Mouse (Mus musculus) regulatory T cell (primary cell): ENCODE data around the gene Disp3.

ENCODE experiments used
- in situ Hi-C: fragments of 300-600 bp; cut with MboI, MseI; formaldehyde crosslinking; loops from one replicate; pipeline ENCODE4 v1.15.1; 2025; ENCODE audit warnings: high pct_unique_total_duplicates

Disp3 gene

GRCm38 (mm10) chr4:148220656-148221055, 67.1 kb downstream of the Disp3 start:
- in situ Hi-C loops = no loop called here

DNA sequence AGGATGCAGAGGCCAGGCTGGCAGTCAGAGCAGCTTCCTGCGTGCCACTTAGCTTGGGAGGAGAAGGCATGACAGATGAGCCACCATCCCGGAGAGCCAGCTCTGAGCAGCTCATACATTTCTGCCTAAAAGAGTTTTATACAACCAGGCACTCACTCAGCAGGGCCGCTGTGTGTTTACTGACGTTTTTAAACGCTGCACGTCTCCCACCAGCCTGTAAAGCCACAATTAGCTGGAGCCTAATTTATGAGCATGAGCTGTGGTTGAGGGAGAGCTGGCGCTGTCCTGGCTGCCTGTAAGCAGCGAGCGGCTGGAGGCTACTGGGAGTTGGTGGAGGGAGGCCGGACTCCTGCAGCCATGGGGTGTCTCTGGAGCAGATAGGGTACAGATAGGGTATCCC, 69.5 kb downstream of the Disp3 start:
- in situ Hi-C loops = no loop called here

- in situ Hi-C loops = no loop called here
Observed at GRCm38 (mm10) chr4:148215264-148215900, 72.4 kb downstream of the Disp3 start.

- in situ Hi-C loops = no loop called here
Observed at GRCm38 (mm10) chr4:148214460-148215136, 73.2 kb downstream of the Disp3 start.

GRCm38 (mm10) chr4:148204873-148205232, 82.9 kb downstream of the Disp3 start:
- in situ Hi-C loops = loop anchor here (5.0 kb wide), 1 partner anchor 47 kb away; no protein-coding TSS in a partner anchor

DNA sequence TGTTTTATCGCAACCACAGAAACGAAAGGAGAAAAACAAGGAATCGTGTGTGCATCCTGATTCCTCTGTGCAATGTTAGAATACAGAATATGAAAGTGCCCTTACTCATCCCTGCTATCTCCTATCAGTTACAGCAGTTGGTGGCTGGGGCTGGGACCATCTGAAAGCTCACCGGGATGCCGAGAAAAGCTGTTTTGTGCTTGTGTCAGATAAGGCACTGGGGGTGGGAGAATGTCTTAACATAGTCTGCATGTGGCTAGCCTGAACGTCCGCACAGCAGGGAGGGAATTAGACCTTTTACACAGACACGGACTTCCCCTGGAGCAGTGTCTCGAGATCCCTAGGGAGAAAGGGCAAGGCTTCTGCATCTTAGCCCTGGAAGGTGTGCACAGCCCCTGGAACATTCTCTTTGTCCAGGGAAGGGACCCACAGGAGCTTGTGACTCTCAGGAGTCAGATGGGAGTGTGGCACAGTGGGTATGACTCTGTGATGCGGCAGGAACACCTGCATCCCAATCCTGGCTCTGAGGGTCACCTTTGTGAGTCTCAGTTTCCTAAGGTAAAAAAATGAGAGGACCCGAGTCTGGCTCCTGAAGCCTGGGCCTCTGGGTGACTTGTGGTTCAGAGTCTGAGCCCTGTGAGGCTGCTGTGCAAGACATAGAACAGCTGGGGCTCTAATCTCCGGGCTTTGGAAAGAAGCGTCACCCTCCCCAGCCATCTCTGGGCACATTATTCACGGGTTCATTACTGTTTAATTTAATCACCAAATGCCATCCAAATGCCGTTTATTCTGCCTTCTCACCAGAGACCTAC, 83.5 kb downstream of the Disp3 start:
- in situ Hi-C loops = no loop called here

DNA sequence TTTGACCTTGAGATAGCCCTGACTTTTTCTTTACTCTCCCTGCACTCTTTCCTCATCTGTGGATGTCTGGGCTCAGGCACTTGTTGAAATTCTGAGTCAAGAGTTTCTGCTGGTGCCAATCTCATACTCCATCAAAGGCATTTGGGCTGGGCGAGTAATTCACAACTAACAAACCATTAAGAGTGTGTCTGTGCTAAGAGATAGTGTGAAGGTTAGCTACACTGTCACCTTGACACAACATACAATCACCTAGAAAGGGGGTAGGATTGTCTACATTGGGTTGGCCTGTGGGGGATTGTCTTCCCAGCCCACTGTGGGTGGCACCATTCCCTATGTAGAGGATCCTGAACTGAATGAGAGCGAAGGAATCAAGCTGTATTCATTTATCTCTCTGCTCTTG, 84.2 kb downstream of the Disp3 start:
- in situ Hi-C loops = no loop called here

DNA sequence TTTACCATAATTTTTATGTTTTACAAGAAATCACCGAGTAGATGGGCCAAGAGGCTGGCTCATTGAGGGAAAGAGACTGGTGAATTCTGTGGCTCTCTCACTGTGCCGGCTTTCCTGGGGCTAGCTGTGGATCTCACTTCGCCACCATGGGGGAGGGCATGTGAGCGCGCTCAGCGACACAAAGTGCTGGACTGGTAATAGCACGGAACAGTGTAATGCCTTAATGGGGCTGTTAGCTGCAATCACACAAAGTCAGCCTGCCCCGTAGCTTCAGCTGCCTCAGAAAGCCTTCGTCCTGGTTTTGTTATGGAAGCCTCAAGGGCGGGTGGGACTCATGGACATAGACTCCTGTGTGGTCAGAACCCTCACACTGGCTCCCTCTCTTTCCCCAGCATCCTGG, 89.0 kb downstream of the Disp3 start:
- in situ Hi-C loops = no loop called here

DNA sequence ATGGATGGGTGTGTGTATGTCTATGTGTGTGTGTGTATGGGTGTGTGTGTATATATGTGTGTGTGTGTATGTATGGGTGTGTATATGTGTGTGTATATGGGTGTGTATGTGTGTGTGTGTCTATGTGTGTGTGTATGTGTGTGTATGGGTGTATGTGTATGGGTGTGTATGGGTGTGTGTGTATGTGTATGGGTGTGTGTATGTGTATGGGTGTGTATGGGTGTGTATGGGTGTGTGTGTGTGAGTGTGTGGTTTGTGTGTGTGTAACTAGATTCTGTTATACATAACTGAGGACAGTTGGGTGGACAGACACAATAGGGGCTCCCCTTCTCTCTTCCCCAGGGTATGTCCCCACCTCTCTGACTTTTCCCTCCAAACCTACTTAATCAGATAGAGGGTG, 93.4 kb downstream of the Disp3 start:
- in situ Hi-C loops = no loop called here

DNA sequence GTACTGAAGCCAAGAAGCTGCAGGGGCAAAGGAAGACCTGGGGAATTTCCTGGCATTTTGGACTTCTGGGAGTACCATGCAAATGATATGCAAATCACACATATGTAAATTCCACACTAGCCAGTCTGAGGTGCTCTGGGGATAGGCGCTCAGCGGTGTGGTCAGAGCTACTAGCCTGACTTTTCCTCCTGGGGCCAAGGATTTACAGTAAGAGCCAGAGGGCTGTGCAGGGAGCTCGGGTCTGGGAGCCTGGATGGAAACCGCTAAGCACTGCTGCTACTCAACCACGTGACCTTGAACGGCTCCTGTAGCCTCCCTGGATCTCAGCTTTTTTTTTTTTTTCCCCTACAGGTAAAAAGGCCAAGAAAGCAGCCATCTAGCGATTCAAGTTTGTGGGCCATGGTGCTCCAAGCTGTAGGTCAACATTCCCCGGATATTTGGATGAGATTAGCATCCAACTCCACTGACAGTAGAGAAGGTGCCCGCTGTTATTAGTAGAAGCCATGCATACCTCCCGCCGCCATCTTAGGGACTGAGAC, 95.0 kb downstream of the Disp3 start:
- in situ Hi-C loops = no loop called here
